Mouse (Mus musculus): Measurements from ENCODE around the gene Fbp2. TPM values are rescaled to one million over a fixed set of nuclear protein-coding genes. Genes with fewer than 3 reads are reported as not detected.

Fbp2 gene
- total RNA-seq (2023): not detected in 4 replicates

DNA sequence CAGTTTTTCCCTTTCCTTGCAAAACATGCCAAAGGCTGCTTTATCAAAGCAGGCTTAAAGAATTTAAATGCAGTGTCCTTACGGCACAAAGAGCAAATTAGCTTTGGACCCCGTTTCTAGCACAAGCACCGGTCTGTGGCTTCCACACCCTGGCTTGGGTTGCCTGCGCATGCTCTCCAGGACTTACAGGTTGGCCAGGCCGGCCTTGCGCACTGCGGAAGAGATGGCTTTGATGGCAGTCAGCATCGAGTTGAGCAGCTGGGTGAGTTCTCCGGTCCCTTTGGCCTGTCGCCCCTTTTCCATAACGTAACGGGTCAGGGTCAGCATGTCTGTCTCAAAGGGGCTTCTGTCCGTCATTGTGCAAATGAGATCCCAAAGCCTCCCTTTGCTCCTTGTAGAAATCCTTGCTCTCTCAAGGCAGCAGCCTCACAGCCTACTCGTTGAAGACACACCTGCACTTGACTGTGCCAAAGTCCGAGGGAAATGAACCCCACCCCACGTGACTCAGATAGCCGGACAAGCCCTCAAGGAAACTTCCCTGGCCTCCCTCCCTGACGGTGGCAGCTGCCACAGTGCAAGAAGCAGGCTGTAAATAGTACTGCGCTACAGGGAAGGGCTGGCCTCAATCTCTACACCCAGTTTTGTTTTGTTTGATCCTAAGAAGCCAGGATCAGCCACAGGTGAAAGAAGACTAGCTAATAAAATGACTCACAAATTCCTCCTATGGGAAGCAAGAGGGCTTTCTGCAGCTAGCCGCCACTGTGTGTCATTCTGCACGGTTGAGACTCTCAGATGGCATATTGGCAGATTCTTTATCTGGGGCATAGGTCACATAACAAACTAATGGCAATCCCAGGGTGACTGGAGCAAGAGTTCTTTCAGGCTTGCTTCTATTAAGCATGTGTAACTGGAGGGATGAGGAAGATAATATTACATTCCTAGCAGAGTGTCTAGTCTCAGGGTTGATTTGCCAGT, at the start of gene Fbp2:
Gene Fbp2, minus strand, starts transcription at position 482 of the 975 bp plus-strand sequence.

GRCm38 (mm10) chr13:62887712-62888441, 29.7 kb upstream of the Fbp2 start, which contains the start of gene Fbp1:
Gene Fbp1 (minus strand): TSS chr13:62888282.

Other genes with a start within 250 kb of the Fbp2 start
- 2.3 to 7.2 TPM (median 3.5 TPM) in 4 replicates for gene 6720489N17Rik, start 234.2 kb downstream of the Fbp2 start, total RNA-seq (2023)
- gene Platr25, start 97.7 kb downstream of the Fbp2 start, total RNA-seq (2023): 11.7 to 21.0 TPM (median 15.7 TPM) in 4 replicates
- 2.4 to 3.6 TPM (median 2.9 TPM) in 4 replicates for gene Gm5141, start 72.6 kb downstream of the Fbp2 start, total RNA-seq (2023)
- gene Fbp1, start 29.9 kb upstream of the Fbp2 start, total RNA-seq (2023): not detected in 4 replicates
- gene 2010111I01Rik, start 106.5 kb upstream of the Fbp2 start, total RNA-seq (2023): 35.4 to 47.9 TPM (median 39.7 TPM) in 4 replicates

All from B cell, adult 62 days (primary cell).